7 mouse cellular contexts compared by ENCODE assay signal in the genomic region with DNA sequence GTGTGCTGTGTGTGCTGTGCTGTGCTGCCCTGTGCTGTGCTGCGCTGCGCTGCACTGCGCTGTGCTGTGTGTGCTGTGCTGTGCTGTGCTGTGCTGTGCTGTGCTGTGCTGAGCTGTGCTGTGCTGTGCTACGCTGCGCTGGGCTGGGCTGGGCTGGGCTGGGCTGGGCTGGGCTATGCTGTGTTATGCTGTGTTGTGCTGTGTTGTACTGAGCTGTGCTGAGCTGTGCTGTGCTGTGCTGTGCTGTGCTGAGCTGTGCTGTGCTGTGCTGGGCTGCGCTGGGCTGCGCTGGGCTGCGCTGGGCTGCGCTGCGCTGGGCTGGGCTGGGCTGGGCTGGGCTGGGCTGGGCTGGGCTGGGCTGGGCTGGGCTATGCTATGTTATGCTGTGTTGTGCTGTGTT.
DNase-seq lines count a peak whose midpoint lies in the region; ATAC-seq and TF ChIP-seq lines count a peak whose summit lies in the region.
"Not testable (repeated sequence)": the region's sequence is repeated elsewhere in the genome, so short reads cannot be mapped to it uniquely, and the experiment has no call there.

No protein-coding gene starts in this region.

- H3K27ac ChIP-seq in embryonic facial prominence, embryonic 14.5 days (replicated peaks; ENCODE audit: low read depth, low read length); forebrain, postnatal 0 days (ENCODE audit: low read depth, low read length); hindbrain, embryonic 15.5 days (replicated peaks); limb, embryonic 11.5 days (replicated peaks; ENCODE audit: low read depth, low read length); liver, embryonic 14.5 days; midbrain, embryonic 11.5 days (ENCODE audit: low read depth, low read length); neural tube, embryonic 12.5 days: not testable (repeated sequence)

- ATAC-seq in embryonic facial prominence, embryonic 14.5 days (ENCODE audit: low read depth) = 0 out of 2 replicates have a peak, but pooled peaks have one; percentile 37
- ATAC-seq in forebrain, postnatal 0 days = peak; percentile 27; the same call in 1 of the 2 replicates
- ATAC-seq in hindbrain, embryonic 15.5 days (ENCODE audit: low FRiP score, low read depth) = peak; percentile 73; the same call in 1 of the 2 replicates
- peak; percentile 32; the same call in 1 of the 2 replicates for ATAC-seq in limb, embryonic 11.5 days (ENCODE audit: insufficient number of reproducible peaks, low FRiP score, low TSS enrichment, low read depth)
- ATAC-seq in liver, embryonic 14.5 days (ENCODE audit: insufficient read depth) = peak; percentile 63; the same call in 1 of the 2 replicates
- peak; percentile 83 for ATAC-seq in midbrain, embryonic 11.5 days (ENCODE audit: low FRiP score)
- ATAC-seq in neural tube, embryonic 12.5 days (ENCODE audit: low FRiP score, low read depth) = peak; percentile 56

- H3K27me3 ChIP-seq in embryonic facial prominence, embryonic 14.5 days (replicated peaks; ENCODE audit: control insufficient read depth, insufficient read depth, low read length); forebrain, postnatal 0 days (ENCODE audit: insufficient read depth, low read length); hindbrain, embryonic 15.5 days; limb, embryonic 11.5 days (ENCODE audit: control insufficient read depth, insufficient read depth, low read length); liver, embryonic 14.5 days (ENCODE audit: control insufficient read depth, insufficient read depth, low read length); midbrain, embryonic 11.5 days (ENCODE audit: control insufficient read depth, insufficient read depth, low read length); neural tube, embryonic 12.5 days (replicated peaks): not testable (repeated sequence)

- not testable (repeated sequence) for H3K36me3 ChIP-seq in embryonic facial prominence, embryonic 14.5 days (ENCODE audit: control insufficient read depth, insufficient read depth, low read length); forebrain, postnatal 0 days (ENCODE audit: insufficient read depth); hindbrain, embryonic 15.5 days; limb, embryonic 11.5 days (ENCODE audit: control insufficient read depth, insufficient read depth, low read length); liver, embryonic 14.5 days (replicated peaks; ENCODE audit: control insufficient read depth, insufficient read depth, low read depth); midbrain, embryonic 11.5 days (ENCODE audit: control insufficient read depth, insufficient read depth, low read length); neural tube, embryonic 12.5 days

- not testable (repeated sequence) for H3K4me2 ChIP-seq in embryonic facial prominence, embryonic 14.5 days (ENCODE audit: low read depth, low read length); forebrain, postnatal 0 days (ENCODE audit: low read depth); hindbrain, embryonic 15.5 days; limb, embryonic 11.5 days (ENCODE audit: low read depth, severe bottlenecking); liver, embryonic 14.5 days (ENCODE audit: low read depth); midbrain, embryonic 11.5 days; neural tube, embryonic 12.5 days (replicated peaks)

- not testable (repeated sequence) for H3K9ac ChIP-seq in embryonic facial prominence, embryonic 14.5 days (ENCODE audit: low read depth, low read length); forebrain, postnatal 0 days; hindbrain, embryonic 15.5 days; limb, embryonic 11.5 days (ENCODE audit: low read length); liver, embryonic 14.5 days (replicated peaks); midbrain, embryonic 11.5 days (ENCODE audit: low read length); neural tube, embryonic 12.5 days

- not testable (repeated sequence) for TF ChIP-seq CTCF in forebrain, postnatal 0 days (IDR thresholded peaks at IDR 0.05; ENCODE audit: low read depth); liver, embryonic 14.5 days (IDR thresholded peaks at IDR 0.05; ENCODE audit: low read depth)

- not testable (repeated sequence) for DNase-seq in embryonic facial prominence, embryonic 14.5 days (ENCODE audit: low spot score); forebrain, postnatal 0 days; limb, embryonic 11.5 days (ENCODE audit: low spot score); liver, embryonic 14.5 days (ENCODE audit: low read depth in 3 of 3, low spot score in 3 of 3); midbrain, embryonic 11.5 days (ENCODE audit: low spot score, missing footprints)

- TF ChIP-seq EP300 in liver, embryonic 14.5 days (IDR thresholded peaks at IDR 0.05; ENCODE audit: low read depth) = not testable (repeated sequence)

- 100% methylated on average over 5 of the region's 10 CpGs for WGBS in embryonic facial prominence, embryonic 14.5 days
- WGBS in forebrain, postnatal 0 days = 90% methylated on average over 9 of the region's 10 CpGs
- over 99% methylated on average over 7 of the region's 10 CpGs for WGBS in hindbrain, embryonic 15.5 days
- 98% methylated on average over 6 of the region's 10 CpGs for WGBS in limb, embryonic 11.5 days
- 75% methylated on average over 10 of the region's 10 CpGs for WGBS in liver, embryonic 14.5 days (ENCODE audit: insufficient replicate concordance)
- WGBS in midbrain, embryonic 11.5 days = 93% methylated on average over 10 of the region's 10 CpGs
- 92% methylated on average over 10 of the region's 10 CpGs for WGBS in neural tube, embryonic 12.5 days

- H3K4me3 ChIP-seq in embryonic facial prominence, embryonic 14.5 days (ENCODE audit: low read depth, low read length); forebrain, postnatal 0 days (ENCODE audit: low read depth, low read length); hindbrain, embryonic 15.5 days; limb, embryonic 11.5 days (ENCODE audit: low read depth, low read length); liver, embryonic 14.5 days (ENCODE audit: insufficient read depth in 1 of 2, low read depth in 2 of 2, low read length in 2 of 2); midbrain, embryonic 11.5 days (ENCODE audit: low read depth, low read length); neural tube, embryonic 12.5 days: not testable (repeated sequence)

- H3K4me1 ChIP-seq in embryonic facial prominence, embryonic 14.5 days (ENCODE audit: control insufficient read depth, insufficient read depth, low read length) = peaks cover 21% of the 10 kb centered on the region
- not testable (repeated sequence) for H3K4me1 ChIP-seq in forebrain, postnatal 0 days (ENCODE audit: insufficient read depth); hindbrain, embryonic 15.5 days (replicated peaks); limb, embryonic 11.5 days (ENCODE audit: control insufficient read depth, insufficient read depth, low read length); liver, embryonic 14.5 days (replicated peaks; ENCODE audit: control insufficient read depth in 2 of 2, insufficient read depth in 2 of 2, low read length in 1 of 2); midbrain, embryonic 11.5 days (ENCODE audit: control insufficient read depth, insufficient read depth, low read length); neural tube, embryonic 12.5 days

- not testable (repeated sequence) for H3K9me3 ChIP-seq in embryonic facial prominence, embryonic 14.5 days (ENCODE audit: control insufficient read depth, low read length); forebrain, postnatal 0 days (ENCODE audit: low read length); hindbrain, embryonic 15.5 days; limb, embryonic 11.5 days (ENCODE audit: control insufficient read depth, low read length); liver, embryonic 14.5 days (ENCODE audit: control insufficient read depth, low read length); midbrain, embryonic 11.5 days (ENCODE audit: control insufficient read depth, low read length); neural tube, embryonic 12.5 days

Comparison
In these comparisons a context has a peak if more than half of its experiments do, and no peak if none do; other contexts are left out.
1. ATAC-seq: peak in every context shown above with its lines; median percentile 83 in midbrain, embryonic 11.5 days; 73 in hindbrain, embryonic 15.5 days; 63 in liver, embryonic 14.5 days; 56 in neural tube, embryonic 12.5 days; 37 in embryonic facial prominence, embryonic 14.5 days; 32 in limb, embryonic 11.5 days; 27 in forebrain, postnatal 0 days.